Mouse (Mus musculus): ENCODE data around the gene Qk. TPM values are rescaled to one million over a fixed set of nuclear protein-coding genes. Genes with fewer than 3 reads are reported as not detected.

Gene Qk
- polyA plus RNA-seq, 1 experiment from 2014 or later, result 26.1 TPM

DNA sequence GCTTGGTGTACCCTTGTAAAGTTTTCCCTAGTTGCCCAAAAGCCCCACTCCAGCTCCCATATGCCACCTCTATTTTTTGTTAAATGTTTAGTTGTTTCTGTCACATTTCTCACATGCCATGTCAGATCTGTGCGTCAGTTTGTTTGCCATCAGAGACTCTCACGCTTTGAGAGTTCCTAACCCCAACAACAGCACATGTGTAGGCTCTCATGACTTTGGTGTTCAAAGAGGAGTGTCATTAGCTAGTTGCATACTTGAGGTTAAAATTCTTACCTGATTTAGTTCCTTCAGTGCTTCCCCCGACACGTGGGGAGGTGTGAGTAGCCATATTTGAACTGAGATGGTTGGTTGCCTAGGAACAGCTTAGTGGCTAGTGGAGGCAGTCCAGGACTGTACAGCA is 2.1 kb upstream of the Qk start:
- WGBS, result 81% methylated on average over 4 of the region's 4 CpGs
- Histone ChIP-seq H3K4me2 (no peak overlapping the region), H3K9me3 (no peaks in the 10 kb centered on the region), H3K4me3 (no peak overlapping the region), H3K36me3 (no peaks in the 10 kb centered on the region), H3K27me3 (no peaks in the 10 kb centered on the region), H3K27ac (no peak overlapping the region), H3K4me1 (peaks cover 3% of the 10 kb centered on the region), H3K9ac (no peak overlapping the region)
- no peak for ATAC-seq (ENCODE audit: insufficient number of reproducible peaks, low FRiP score, low TSS enrichment, low read depth)

GRCm38 (mm10) chr17:10321092-10321491 is 1.4 kb upstream of the Qk start:
- Histone ChIP-seq H3K4me2 (no peak overlapping the region), H3K27ac (no peak overlapping the region), H3K9me3 (no peaks in the 10 kb centered on the region), H3K9ac (no peak overlapping the region), H3K4me3 (no peak overlapping the region), H3K36me3 (no peaks in the 10 kb centered on the region), H3K27me3 (no peaks in the 10 kb centered on the region), H3K4me1 (peaks cover 3% of the 10 kb centered on the region)
- 50% methylated on average over 1 of the region's 1 CpGs for WGBS
- ATAC-seq (ENCODE audit: insufficient number of reproducible peaks, low FRiP score, low TSS enrichment, low read depth), result no peak

GRCm38 (mm10) chr17:10320456-10320790 is 769 bp upstream of the Qk start:
- WGBS, result 18% methylated on average over 10 of the region's 10 CpGs
- no peak for ATAC-seq (ENCODE audit: insufficient number of reproducible peaks, low FRiP score, low TSS enrichment, low read depth)
- peaks cover 3% of the 10 kb centered on the region for H3K4me1 ChIP-seq
- H3K27ac ChIP-seq, result peak overlapping the region; percentile 99; the same call in 1 of the 2 replicates
- H3K9me3 ChIP-seq, result no peaks in the 10 kb centered on the region
- H3K4me3 ChIP-seq, result peak overlapping the region; percentile 85
- H3K4me2 ChIP-seq, result peak overlapping the region; percentile 54
- no peaks in the 10 kb centered on the region for H3K27me3 ChIP-seq
- peak overlapping the region; percentile 94; the same call in 1 of the 2 replicates for H3K9ac ChIP-seq
- no peaks in the 10 kb centered on the region for H3K36me3 ChIP-seq

DNA sequence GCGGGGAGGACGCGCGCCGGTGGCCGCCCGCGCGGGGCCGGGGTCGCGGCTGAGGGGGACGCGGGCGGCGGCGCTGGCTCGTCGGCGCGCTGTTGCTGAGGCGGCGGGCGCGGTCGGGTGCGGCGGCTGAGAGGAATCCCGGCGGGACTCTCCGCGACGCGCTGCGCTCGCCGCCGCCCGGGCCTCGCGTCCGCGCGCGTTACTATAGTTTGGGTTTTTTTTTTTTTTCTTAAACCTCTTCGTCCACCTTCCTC is 296 bp downstream of the Qk start:
- Histone ChIP-seq H3K27me3 (no peaks in the 10 kb centered on the region), H3K9me3 (no peaks in the 10 kb centered on the region), H3K4me1 (peaks cover 6% of the 10 kb centered on the region), H3K36me3 (no peaks in the 10 kb centered on the region), H3K4me2 (peak overlapping the region; percentile 24; the same call in 1 of the 2 replicates), H3K27ac (peak overlapping the region; percentile 99), H3K9ac (peak overlapping the region; percentile 91), H3K4me3 (peak overlapping the region; percentile 85)
- ATAC-seq (ENCODE audit: insufficient number of reproducible peaks, low FRiP score, low TSS enrichment, low read depth), result no peak
- WGBS, result under 1% methylated on average over 32 of the region's 46 CpGs

DNA sequence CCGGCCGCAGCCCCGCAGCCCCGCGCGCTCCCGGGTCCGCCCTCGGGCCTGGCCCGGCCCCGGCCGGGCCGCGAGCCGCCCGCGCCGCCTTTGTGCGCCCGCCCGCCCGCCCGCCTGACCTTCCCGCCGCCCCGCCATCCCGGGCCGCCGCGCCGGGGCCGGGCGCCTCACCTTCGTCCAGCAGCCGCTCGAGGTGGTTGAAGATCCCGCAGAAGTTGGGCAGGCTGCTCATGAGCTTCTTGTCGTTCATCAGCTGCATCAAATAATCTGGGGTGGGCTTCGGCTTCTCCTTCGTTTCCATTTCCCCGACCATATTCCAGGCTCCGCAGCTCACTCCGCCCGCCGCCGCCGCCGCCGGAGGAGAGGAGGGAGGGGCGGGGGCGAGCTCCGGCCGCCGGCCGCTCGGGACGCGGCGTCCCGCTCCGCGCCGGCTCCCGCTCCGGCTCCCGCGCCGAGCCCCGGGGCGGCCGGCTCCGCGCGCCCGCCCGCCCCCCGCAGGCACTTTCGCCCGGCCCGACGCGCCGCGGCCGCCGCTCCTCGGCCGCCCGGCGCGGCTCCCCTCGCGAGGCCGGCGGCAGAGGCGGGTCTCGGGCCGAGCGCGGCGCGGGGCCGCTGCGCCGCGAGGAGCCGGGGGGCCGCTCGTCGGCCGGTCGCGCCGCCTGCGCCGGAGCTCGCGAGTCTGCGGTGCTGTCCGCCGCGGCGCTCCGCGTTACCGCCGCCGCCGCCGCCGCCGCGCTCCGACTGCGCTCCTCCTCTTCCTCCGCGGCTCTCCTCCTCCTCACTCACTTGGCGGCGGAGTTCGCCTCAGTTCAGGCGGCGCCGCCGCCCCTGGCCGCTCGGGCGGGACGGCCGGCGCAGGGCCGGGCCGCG is 858 bp downstream of the Qk start:
- ATAC-seq (ENCODE audit: insufficient number of reproducible peaks, low FRiP score, low TSS enrichment, low read depth), result peak; percentile 64
- Histone ChIP-seq H3K36me3 (no peaks in the 10 kb centered on the region), H3K27me3 (no peaks in the 10 kb centered on the region), H3K9ac (peak overlapping the region; percentile 91), H3K4me3 (peak overlapping the region; percentile 85), H3K4me1 (peaks cover 11% of the 10 kb centered on the region), H3K27ac (peak overlapping the region; percentile 99), H3K9me3 (no peaks in the 10 kb centered on the region), H3K4me2 (peak overlapping the region; percentile 42; the same call in 1 of the 2 replicates)
- WGBS, result under 1% methylated on average over 53 of the region's 153 CpGs

DNA sequence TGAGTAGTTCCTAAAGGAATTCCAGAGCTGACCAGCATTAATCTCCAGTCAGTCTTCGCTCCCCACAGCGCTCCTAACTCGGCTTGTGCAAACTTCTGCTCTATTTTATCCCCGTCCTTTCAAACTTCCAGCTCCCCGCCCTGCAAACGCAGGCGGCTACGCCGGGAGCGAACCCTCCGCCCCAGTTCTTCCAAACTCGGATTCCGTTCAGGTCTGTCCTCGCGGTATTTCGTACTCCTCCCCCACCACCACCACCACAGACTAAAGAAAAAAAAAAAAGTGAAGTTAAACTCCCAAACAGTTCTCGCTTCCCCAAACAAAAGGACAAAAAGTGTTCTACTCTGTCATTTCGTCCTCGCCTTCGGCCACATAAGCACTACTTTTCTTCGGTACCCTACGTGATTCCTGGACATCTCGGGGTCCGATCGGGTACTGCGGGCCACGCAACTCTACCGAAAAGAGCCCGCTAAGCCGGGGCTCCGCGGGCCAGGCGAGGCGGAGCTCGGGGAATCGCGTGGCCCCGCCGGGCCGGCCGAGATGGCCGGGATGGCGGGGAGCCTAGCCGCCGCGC is 1.6 kb downstream of the Qk start:
- Histone ChIP-seq H3K27ac (peak overlapping the region; percentile 99), H3K27me3 (no peaks in the 10 kb centered on the region), H3K4me1 (peaks cover 11% of the 10 kb centered on the region), H3K4me3 (peak overlapping the region; percentile 85), H3K9me3 (no peaks in the 10 kb centered on the region), H3K36me3 (no peaks in the 10 kb centered on the region), H3K4me2 (peak overlapping the region; percentile 42), H3K9ac (peak overlapping the region; percentile 91)
- ATAC-seq (ENCODE audit: insufficient number of reproducible peaks, low FRiP score, low TSS enrichment, low read depth), result 0 out of 2 replicates have a peak, but pooled peaks have one; percentile 37
- under 1% methylated on average over 46 of the region's 46 CpGs for WGBS

- ATAC-seq (ENCODE audit: insufficient number of reproducible peaks, low FRiP score, low TSS enrichment, low read depth), result no peak
Measured at GRCm38 (mm10) chr17:10317186-10317585, 2.5 kb downstream of the Qk start.

DNA sequence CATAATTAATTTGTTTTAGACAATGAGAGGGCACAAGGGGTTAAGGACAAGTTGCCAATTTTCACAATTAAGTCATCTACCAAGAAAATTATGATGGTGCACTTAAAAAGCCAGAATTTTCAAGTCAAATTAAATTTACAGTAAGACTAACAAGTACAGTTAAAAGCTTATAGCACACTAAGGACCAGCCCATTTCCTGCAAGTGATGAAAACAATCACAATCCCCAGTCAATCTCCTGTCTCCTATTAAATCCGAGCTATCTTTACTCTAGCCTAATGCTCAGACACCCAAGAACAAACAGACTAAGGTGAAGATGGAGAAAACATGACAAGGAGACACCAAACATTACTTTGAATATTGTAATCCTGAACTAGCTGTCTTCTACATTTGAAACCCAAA is 3.2 kb downstream of the Qk start:
- Histone ChIP-seq H3K9me3 (no peaks in the 10 kb centered on the region), H3K4me2 (peak overlapping the region; percentile 42), H3K9ac (no peak overlapping the region), H3K27me3 (no peaks in the 10 kb centered on the region), H3K27ac (no peak overlapping the region), H3K4me3 (peak overlapping the region; percentile 32), H3K4me1 (peaks cover 16% of the 10 kb centered on the region; the same call in 1 of the 2 replicates), H3K36me3 (no peaks in the 10 kb centered on the region)
- WGBS, result 9% methylated on average over 1 of the region's 1 CpGs
- no peak for ATAC-seq (ENCODE audit: insufficient number of reproducible peaks, low FRiP score, low TSS enrichment, low read depth)

More at GRCm38 (mm10) chr17:10317186-10317585, 2.5 kb downstream of the Qk start:
- Histone ChIP-seq H3K4me2 (peak overlapping the region; percentile 42), H3K4me1 (peaks cover 16% of the 10 kb centered on the region; the same call in 1 of the 2 replicates), H3K9ac (peak overlapping the region; percentile 91; the same call in 1 of the 2 replicates), H3K36me3 (no peaks in the 10 kb centered on the region), H3K4me3 (peak overlapping the region; percentile 85), H3K27ac (peak overlapping the region; percentile 99), H3K9me3 (no peaks in the 10 kb centered on the region), H3K27me3 (no peaks in the 10 kb centered on the region)
- WGBS, result 6% methylated on average over 4 of the region's 4 CpGs

DNA sequence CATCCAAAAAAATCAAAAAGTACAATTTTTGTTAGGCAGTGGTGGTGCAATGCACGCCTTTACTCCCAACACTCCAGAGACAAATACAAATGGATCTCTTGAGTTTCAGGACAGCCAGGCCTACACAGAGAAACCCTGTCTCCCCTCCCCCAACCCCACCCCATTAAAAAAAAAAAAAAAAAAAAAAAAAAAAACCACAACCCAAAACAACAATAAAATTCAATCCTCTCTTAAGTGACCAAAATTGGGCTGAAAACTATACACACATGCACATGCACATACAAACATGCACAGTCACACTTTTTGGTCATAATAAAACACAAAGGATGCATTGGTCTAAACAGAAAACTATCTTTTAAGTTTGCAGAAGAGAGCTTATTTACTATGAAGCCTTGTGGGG is 9.6 kb downstream of the Qk start:
- no peak overlapping the region for H3K9ac ChIP-seq
- H3K4me1 ChIP-seq, result peaks cover 19% of the 10 kb centered on the region
- no peaks in the 10 kb centered on the region for H3K27me3 ChIP-seq
- ATAC-seq (ENCODE audit: insufficient number of reproducible peaks, low FRiP score, low TSS enrichment, low read depth), result no peak
- H3K36me3 ChIP-seq, result no peaks in the 10 kb centered on the region
- H3K4me3 ChIP-seq, result no peak overlapping the region
- no peak overlapping the region for H3K4me2 ChIP-seq
- no peaks in the 10 kb centered on the region for H3K9me3 ChIP-seq
- H3K27ac ChIP-seq, result no peak overlapping the region
- 75% methylated on average over 1 of the region's 1 CpGs for WGBS

GRCm38 (mm10) chr17:10309135-10309623 is 10.5 kb downstream of the Qk start:
- Histone ChIP-seq H3K9ac (no peak overlapping the region), H3K27ac (no peak overlapping the region), H3K27me3 (no peaks in the 10 kb centered on the region), H3K4me3 (no peak overlapping the region), H3K4me1 (peaks cover 14% of the 10 kb centered on the region), H3K4me2 (no peak overlapping the region), H3K9me3 (no peaks in the 10 kb centered on the region), H3K36me3 (no peaks in the 10 kb centered on the region)
- no peak for ATAC-seq (ENCODE audit: insufficient number of reproducible peaks, low FRiP score, low TSS enrichment, low read depth)
- WGBS, result 50% methylated on average over 4 of the region's 4 CpGs

- no peaks in the 10 kb centered on the region for H3K36me3 ChIP-seq
Measured at GRCm38 (mm10) chr17:10306424-10306823, 13.2 kb downstream of the Qk start.

GRCm38 (mm10) chr17:10304001-10304400 is 15.7 kb downstream of the Qk start:
- Histone ChIP-seq H3K4me1 (peaks cover 4% of the 10 kb centered on the region), H3K4me3 (no peak overlapping the region), H3K27ac (no peak overlapping the region), H3K4me2 (no peak overlapping the region), H3K27me3 (no peaks in the 10 kb centered on the region), H3K36me3 (no peaks in the 10 kb centered on the region), H3K9me3 (no peaks in the 10 kb centered on the region), H3K9ac (no peak overlapping the region)
- no peak for ATAC-seq (ENCODE audit: insufficient number of reproducible peaks, low FRiP score, low TSS enrichment, low read depth)

More at GRCm38 (mm10) chr17:10306424-10306823, 13.2 kb downstream of the Qk start:
- Histone ChIP-seq H3K4me3 (no peak overlapping the region), H3K27ac (no peak overlapping the region), H3K9ac (no peak overlapping the region), H3K9me3 (no peaks in the 10 kb centered on the region), H3K4me2 (no peak overlapping the region), H3K4me1 (peaks cover 5% of the 10 kb centered on the region), H3K27me3 (no peaks in the 10 kb centered on the region)
- 47% methylated on average over 2 of the region's 2 CpGs for WGBS
- no peak for ATAC-seq (ENCODE audit: insufficient number of reproducible peaks, low FRiP score, low TSS enrichment, low read depth)

All from limb, embryonic 15.5 days (tissue).